Mouse (Mus musculus): ENCODE data around the gene Ltbp1. TPM values are rescaled to one million over a fixed set of nuclear protein-coding genes. Genes with fewer than 3 reads are reported as not detected.

Ltbp1 gene
- polyA plus RNA-seq, 1 experiment from 2014 or later: 174 TPM

- ChIA-PET POLR2A (interaction anchor here (0.7 to 0.9 kb wide), 2 partner anchors 24 to 283 kb away, joined by 3 to 5 read pairs; no protein-coding TSS in a partner anchor), CTCF (interaction anchor here (0.8 to 5.9 kb wide), 23 partner anchors 8 to 297 kb away, joined by 3 to 27 read pairs (median 5); partner anchors contain the start of gene Ltbp1)
- ATAC-seq (peak; percentile 71), DNase-seq (ENCODE audit: low read depth, low spot score) (no peak)
- in situ Hi-C loops (cut with MboI; ENCODE audit: low pct_unique_long_range_greater_than_20kb): no loop called here
- H3K27me3 ChIP-seq: no peaks in the 10 kb centered on the region
- peak; percentile 81 for TF ChIP-seq CTCF (IDR thresholded peaks at IDR 0.05)
These were observed 82.1 kb downstream of the Ltbp1 start for GRCm38 (mm10) chr17:75087296-75087941.

GRCm38 (mm10) chr17:75088232-75088631 is 82.9 kb downstream of the Ltbp1 start:
- ChIA-PET POLR2A (interaction anchor here (0.9 kb wide), 1 partner anchor 282 kb away, joined by 5 read pairs; no protein-coding TSS in a partner anchor), CTCF (interaction anchor here (0.8 to 5.9 kb wide), 14 partner anchors 9 to 294 kb away, joined by 3 to 27 read pairs (median 6); partner anchors contain the start of gene Ltbp1)
- in situ Hi-C loops (cut with MboI; ENCODE audit: low pct_unique_long_range_greater_than_20kb): no loop called here
- no peaks in the 10 kb centered on the region for H3K27me3 ChIP-seq
- DNase-seq (ENCODE audit: low read depth, low spot score) (no peak), ATAC-seq (no peak)
- TF ChIP-seq CTCF (IDR thresholded peaks at IDR 0.05): no peak

- ATAC-seq (no peak), DNase-seq (ENCODE audit: low read depth, low spot score) (no peak)
- ChIA-PET CTCF (interaction anchor here (1.0 to 3.4 kb wide), 6 partner anchors 15 to 293 kb away, joined by 3 to 27 read pairs (median 12); partner anchors contain the start of gene Ltbp1), POLR2A (no interaction called here)
- no peaks in the 10 kb centered on the region for H3K27me3 ChIP-seq
- in situ Hi-C loops (cut with MboI; ENCODE audit: low pct_unique_long_range_greater_than_20kb): no loop called here
- peak; percentile 51 for TF ChIP-seq CTCF (IDR thresholded peaks at IDR 0.05)
These were observed 83.4 kb downstream of the Ltbp1 start for GRCm38 (mm10) chr17:75088727-75089126.

- in situ Hi-C loops (cut with MboI; ENCODE audit: low pct_unique_long_range_greater_than_20kb): no loop called here
- no peaks in the 10 kb centered on the region for H3K27me3 ChIP-seq
- CTCF ChIA-PET: no interaction called here
- DNase-seq (ENCODE audit: low read depth, low spot score) (no peak), ATAC-seq (no peak)
- POLR2A ChIA-PET: no interaction called here
- no peak for TF ChIP-seq CTCF (IDR thresholded peaks at IDR 0.05)
These were observed 85.2 kb downstream of the Ltbp1 start for GRCm38 (mm10) chr17:75090556-75090955.

DNA sequence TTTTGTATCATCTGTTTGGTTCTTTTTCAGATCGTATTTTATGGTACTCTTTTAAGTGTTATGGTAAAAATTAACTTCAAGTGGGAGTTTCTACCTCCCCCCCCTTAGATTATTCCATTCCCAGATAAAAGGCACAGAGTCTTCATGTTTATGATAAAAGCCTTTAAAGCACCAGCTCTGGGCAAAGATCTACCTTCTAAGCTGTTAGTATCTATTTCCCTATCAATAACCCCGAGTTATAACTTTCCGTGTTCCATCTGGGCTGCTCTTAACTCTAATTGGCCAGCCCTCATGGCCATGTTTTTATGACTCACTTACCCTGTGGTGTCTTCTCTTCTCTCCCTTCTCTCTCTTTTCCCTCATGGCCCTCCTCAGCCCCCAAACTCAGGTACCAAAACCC is 88.2 kb downstream of the Ltbp1 start:
- in situ Hi-C loops (cut with MboI; ENCODE audit: low pct_unique_long_range_greater_than_20kb): no loop called here
- CTCF ChIA-PET: no interaction called here

DNA sequence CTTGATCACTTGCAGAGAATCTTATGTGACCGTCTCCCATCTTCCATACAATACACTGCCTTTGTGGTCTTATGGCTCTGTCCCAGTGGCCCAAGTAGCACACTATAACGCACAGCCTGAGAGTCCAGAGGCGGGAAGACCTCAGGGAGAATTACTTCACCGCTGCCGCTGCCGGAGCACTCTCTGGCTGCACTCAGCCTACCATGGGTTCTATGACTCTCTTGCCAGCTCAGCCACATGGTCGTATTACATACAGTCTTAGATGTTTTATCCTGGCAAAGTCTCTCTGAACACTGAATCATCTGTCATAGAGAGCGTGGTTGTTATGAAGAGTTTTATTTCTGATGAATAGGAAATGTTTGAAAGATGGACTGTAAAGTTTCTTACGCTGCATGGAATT is 89.2 kb downstream of the Ltbp1 start:
- no peak for TF ChIP-seq CTCF (IDR thresholded peaks at IDR 0.05)
- CTCF ChIA-PET: no interaction called here
- in situ Hi-C loops (cut with MboI; ENCODE audit: low pct_unique_long_range_greater_than_20kb): no loop called here
- POLR2A ChIA-PET: interaction anchor here (1.1 kb wide), 1 partner anchor 12 kb away, joined by 3 read pairs; no protein-coding TSS in a partner anchor
- H3K27me3 ChIP-seq: no peaks in the 10 kb centered on the region
- ATAC-seq: no peak
- DNase-seq (ENCODE audit: low read depth, low spot score): no peak

More for the DNA sequence above, 88.2 kb downstream of the Ltbp1 start:
- H3K27me3 ChIP-seq: no peaks in the 10 kb centered on the region
- POLR2A ChIA-PET: no interaction called here
- no peak for DNase-seq (ENCODE audit: low read depth, low spot score)
- TF ChIP-seq CTCF (IDR thresholded peaks at IDR 0.05): no peak
- ATAC-seq: no peak

GRCm38 (mm10) chr17:75096727-75097126 is 91.4 kb downstream of the Ltbp1 start:
- TF ChIP-seq CTCF (IDR thresholded peaks at IDR 0.05): no peak
- ChIA-PET POLR2A (no interaction called here), CTCF (interaction anchor here (3.1 kb wide), 1 partner anchor 9 kb away, joined by 10 read pairs; no protein-coding TSS in a partner anchor)
- in situ Hi-C loops (cut with MboI; ENCODE audit: low pct_unique_long_range_greater_than_20kb): no loop called here
- no peaks in the 10 kb centered on the region for H3K27me3 ChIP-seq
- no peak for ATAC-seq
- no peak for DNase-seq (ENCODE audit: low read depth, low spot score)

DNA sequence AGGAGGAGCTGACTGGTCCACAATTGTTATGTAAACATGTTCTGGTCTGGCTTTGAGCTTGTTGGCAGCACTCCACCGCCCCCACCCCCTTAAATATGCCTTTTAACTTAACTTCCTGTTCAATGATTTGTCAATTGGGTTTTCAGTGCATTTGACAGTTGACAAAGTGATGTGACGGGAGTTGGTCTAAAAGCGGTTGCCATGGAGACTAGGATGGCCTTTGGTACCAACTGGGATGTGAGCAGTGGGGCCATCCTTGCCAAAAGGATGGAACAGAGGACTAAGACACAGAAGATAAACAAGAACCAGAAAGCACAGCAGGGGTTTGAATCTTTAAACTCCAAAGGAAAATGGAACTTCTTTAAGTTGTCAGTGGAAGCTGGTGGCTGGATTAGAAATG is 92.0 kb downstream of the Ltbp1 start:
- ChIA-PET POLR2A (no interaction called here), CTCF (interaction anchor here (3.1 kb wide), 1 partner anchor 10 kb away, joined by 10 read pairs; no protein-coding TSS in a partner anchor)
- in situ Hi-C loops (cut with MboI; ENCODE audit: low pct_unique_long_range_greater_than_20kb): no loop called here
- TF ChIP-seq CTCF (IDR thresholded peaks at IDR 0.05): no peak
- H3K27me3 ChIP-seq: no peaks in the 10 kb centered on the region
- ATAC-seq (no peak), DNase-seq (ENCODE audit: low read depth, low spot score) (no peak)

DNA sequence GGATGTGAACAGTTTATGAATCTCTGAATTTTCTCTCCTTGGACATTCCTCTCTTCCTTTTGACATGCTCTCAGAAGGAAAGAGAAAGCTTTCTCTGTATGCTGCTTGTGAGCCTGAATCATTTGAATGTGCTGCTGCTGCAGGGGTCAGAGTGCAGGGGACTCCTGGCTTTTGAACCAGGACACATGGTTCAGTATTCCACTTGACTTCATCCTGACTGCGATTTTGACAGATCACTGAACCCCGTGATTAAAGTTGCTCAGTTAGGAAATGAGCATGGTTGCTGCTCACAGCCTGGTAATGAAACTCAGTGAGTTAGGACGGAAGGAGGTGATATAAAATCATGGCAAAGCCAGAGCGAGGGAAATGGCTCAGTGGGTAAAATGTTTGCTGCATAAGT is 95.8 kb downstream of the Ltbp1 start:
- CTCF ChIA-PET: no interaction called here
- H3K27me3 ChIP-seq: no peaks in the 10 kb centered on the region
- no peak for TF ChIP-seq CTCF (IDR thresholded peaks at IDR 0.05)
- POLR2A ChIA-PET: no interaction called here
- peak; percentile 35 for ATAC-seq
- no peak for DNase-seq (ENCODE audit: low read depth, low spot score)
- in situ Hi-C loops (cut with MboI; ENCODE audit: low pct_unique_long_range_greater_than_20kb): loop anchor here (25.0 kb wide), 1 partner anchor 436 kb away; no protein-coding TSS in a partner anchor

GRCm38 (mm10) chr17:75101994-75102393 is 96.6 kb downstream of the Ltbp1 start:
- no peak for DNase-seq (ENCODE audit: low read depth, low spot score)
- no peak for ATAC-seq
- no peaks in the 10 kb centered on the region for H3K27me3 ChIP-seq
- POLR2A ChIA-PET: no interaction called here
- CTCF ChIA-PET: interaction anchor here (1.9 to 4.2 kb wide), 2 partner anchors 14 to 28 kb away, joined by 6 to 20 read pairs; no protein-coding TSS in a partner anchor
- in situ Hi-C loops (cut with MboI; ENCODE audit: low pct_unique_long_range_greater_than_20kb): loop anchor here (25.0 kb wide), 1 partner anchor 435 kb away; no protein-coding TSS in a partner anchor
- no peak for TF ChIP-seq CTCF (IDR thresholded peaks at IDR 0.05)

DNA sequence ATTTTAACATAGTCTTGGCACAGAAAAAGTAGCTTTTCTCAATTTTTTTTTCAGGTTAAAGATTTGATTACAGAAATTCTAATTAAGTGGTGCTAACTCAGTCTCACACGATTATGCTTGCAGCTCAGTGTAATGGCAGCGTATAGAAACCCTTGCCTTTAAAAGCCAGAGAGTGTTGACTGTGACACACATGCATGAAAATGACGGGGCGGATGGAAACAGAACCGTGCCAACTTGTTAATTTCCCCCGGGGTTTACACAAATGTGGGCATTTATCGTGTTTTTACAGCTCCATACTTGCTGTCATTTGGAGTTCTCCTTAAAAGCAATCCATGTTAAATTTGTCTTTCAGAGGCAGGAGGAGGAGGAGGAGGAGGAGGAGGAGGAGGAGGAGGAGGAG is 102.0 kb downstream of the Ltbp1 start:
- no peak for DNase-seq (ENCODE audit: low read depth, low spot score)
- CTCF ChIA-PET: no interaction called here
- no peak for TF ChIP-seq CTCF (IDR thresholded peaks at IDR 0.05)
- no peaks in the 10 kb centered on the region for H3K27me3 ChIP-seq
- POLR2A ChIA-PET: interaction anchor here (0.5 to 1.0 kb wide), 3 partner anchors 13 to 198 kb away, joined by 3 read pairs; no protein-coding TSS in a partner anchor
- ATAC-seq: no peak
- in situ Hi-C loops (cut with MboI; ENCODE audit: low pct_unique_long_range_greater_than_20kb): loop anchor here (25.0 kb wide), 1 partner anchor 430 kb away; no protein-coding TSS in a partner anchor

Measured in Patski (cell line).